Mouse (Mus musculus) CH12.LX (cell line): Measurements from ENCODE around the gene Gm28729.

ENCODE experiments used
- CTCF ChIP-seq, 2 experiments: IDR thresholded peaks in 1 of 2; conservative IDR thresholded peaks in 1 of 2; 2 replicates each; pipeline ENCODE4 v1.5.1; 2011 to 2012; ENCODE audit warnings: low read depth in 2 of 2, low read length in 2 of 2, improper control_type of control experiment in 1 of 2, inconsistent platforms in 1 of 2, mild to moderate bottlenecking in 1 of 2, moderate library complexity in 1 of 2
- ZC3H11A ChIP-seq: IDR thresholded peaks from 2 replicates; pipeline ENCODE4 v1.6.1; 2012; ENCODE audit warnings: low read depth, mild to moderate bottlenecking, inconsistent platforms, low read length, improper control_type of control experiment
- ZNF384 ChIP-seq: IDR thresholded peaks from 2 replicates; pipeline ENCODE4 v1.6.1; 2012; ENCODE audit warnings: low read depth, low read length, improper control_type of control experiment, inconsistent platforms

GRCm38 (mm10) chr9:96506011-96506498 lies 19.0 kb downstream of the Gm28729 start:
- TF ChIP-seq ZC3H11A: no peak
- TF ChIP-seq CTCF (conservative IDR thresholded peaks at IDR 0.05 in 1 of 2, IDR thresholded peaks at IDR 0.05 in 1 of 2; ENCODE audit: low read depth in 2 of 2, low read length in 2 of 2): no peak
- no peak for TF ChIP-seq ZNF384
